Mouse (Mus musculus) ES-Bruce4 (cell line): ENCODE measurements around the gene Ust. TPM values are rescaled to one million over a fixed set of nuclear protein-coding genes. Genes with fewer than 3 reads are reported as not detected.

ENCODE experiments used
- H3K27ac ChIP-seq: 2 replicates; pipeline ENCODE4 v1.5.1; 2012; ENCODE audit warnings: low read length, inconsistent platforms; ENCODE audit not compliant: insufficient read depth
- H3K27me3 ChIP-seq: 2 replicates; pipeline ENCODE4 v1.6.1; 2012; ENCODE audit warnings: mild to moderate bottlenecking, low read length, inconsistent platforms; ENCODE audit not compliant: control insufficient read depth, poor library complexity, insufficient read depth, severe bottlenecking
- H3K36me3 ChIP-seq: 2 replicates; pipeline ENCODE4 v1.6.1; 2012; ENCODE audit warnings: inconsistent platforms, mild to moderate bottlenecking, low read length, moderate library complexity; ENCODE audit not compliant: control insufficient read depth, poor library complexity, insufficient read depth, severe bottlenecking
- H3K4me1 ChIP-seq: one replicate; pipeline ENCODE4 v1.8.1; 2011; ENCODE audit warnings: low read length; ENCODE audit not compliant: control insufficient read depth, insufficient read depth
- H3K4me3 ChIP-seq: 2 replicates; pipeline ENCODE4 v1.5.1; 2011; ENCODE audit warnings: low read depth, mild to moderate bottlenecking, low read length
- H3K9ac ChIP-seq: 2 replicates; pipeline ENCODE4 v1.6.1; 2012; ENCODE audit warnings: low read depth, mild to moderate bottlenecking, inconsistent platforms; ENCODE audit not compliant: poor library complexity, severe bottlenecking
- H3K9me3 ChIP-seq: replicated peaks from 2 replicates; pipeline ENCODE4 v1.6.1; 2012; ENCODE audit warnings: mild to moderate bottlenecking, low read length, inconsistent platforms; ENCODE audit not compliant: control insufficient read depth, poor library complexity, insufficient read depth, severe bottlenecking
- CTCF ChIP-seq: IDR thresholded peaks from one replicate; pipeline ENCODE4 v1.8.1; 2011; ENCODE audit warnings: low read depth, low read length
- EP300 ChIP-seq: IDR thresholded peaks from 2 replicates; pipeline ENCODE4 v1.6.1; 2011; ENCODE audit warnings: low read depth, low read length; ENCODE audit not compliant: insufficient read depth
- POLR2A ChIP-seq: IDR thresholded peaks from one replicate; pipeline ENCODE4 v1.8.1; 2011; ENCODE audit warnings: low read length; ENCODE audit not compliant: insufficient read depth
- polyA plus RNA-seq: library from polyadenylated mRNA; stranded (reverse); fragments of >200 nt; gene quantifications from 2 replicates; pipeline ENCODE4 v1.2.4, GENCODE M21; 2011; ENCODE audit warnings: low read depth; ENCODE audit not compliant: missing spikeins, insufficient read depth, insufficient read length

The Ust gene
- polyA plus RNA-seq, 1 experiment = 0.99 TPM

GRCm38 (mm10) chr10:8203681-8204080, 314.9 kb downstream of the Ust start:
- H3K27ac ChIP-seq = no peak overlapping the region
- no peak overlapping the region for H3K9ac ChIP-seq
- H3K27me3 ChIP-seq = no peaks in the 10 kb centered on the region
- TF ChIP-seq CTCF = no peak
- TF ChIP-seq EP300 = no peak
- TF ChIP-seq POLR2A = no peak
- no peaks in the 10 kb centered on the region for H3K36me3 ChIP-seq
- H3K9me3 ChIP-seq = no peaks in the 10 kb centered on the region
- H3K4me3 ChIP-seq = no peak overlapping the region
- no peaks in the 10 kb centered on the region for H3K4me1 ChIP-seq

- H3K4me1 ChIP-seq = no peaks in the 10 kb centered on the region
- TF ChIP-seq EP300 = no peak
- TF ChIP-seq CTCF = no peak
- no peak for TF ChIP-seq POLR2A
Measured at GRCm38 (mm10) chr10:8199816-8200215, 318.8 kb downstream of the Ust start.

GRCm38 (mm10) chr10:8199026-8199756, 319.4 kb downstream of the Ust start:
- H3K27me3 ChIP-seq = no peaks in the 10 kb centered on the region
- no peak overlapping the region for H3K9ac ChIP-seq
- H3K36me3 ChIP-seq = no peaks in the 10 kb centered on the region
- no peak overlapping the region for H3K27ac ChIP-seq
- no peaks in the 10 kb centered on the region for H3K9me3 ChIP-seq
- H3K4me3 ChIP-seq = no peak overlapping the region
- H3K4me1 ChIP-seq = no peaks in the 10 kb centered on the region
- TF ChIP-seq CTCF (no peak), EP300 (no peak), POLR2A (no peak)

More at GRCm38 (mm10) chr10:8199816-8200215, 318.8 kb downstream of the Ust start:
- Histone ChIP-seq H3K9me3 (no peaks in the 10 kb centered on the region), H3K4me3 (no peak overlapping the region), H3K27me3 (no peaks in the 10 kb centered on the region), H3K9ac (no peak overlapping the region), H3K27ac (no peak overlapping the region), H3K36me3 (no peaks in the 10 kb centered on the region)

- Histone ChIP-seq H3K27ac (no peak overlapping the region), H3K4me3 (no peak overlapping the region), H3K9ac (no peak overlapping the region), H3K27me3 (no peaks in the 10 kb centered on the region), H3K9me3 (no peaks in the 10 kb centered on the region), H3K36me3 (no peaks in the 10 kb centered on the region), H3K4me1 (no peaks in the 10 kb centered on the region)
- TF ChIP-seq POLR2A = no peak
- TF ChIP-seq EP300 = no peak
- TF ChIP-seq CTCF = no peak
Measured at GRCm38 (mm10) chr10:8197661-8198060, 321.0 kb downstream of the Ust start.

GRCm38 (mm10) chr10:8196300-8196699, 322.3 kb downstream of the Ust start:
- H3K36me3 ChIP-seq = no peaks in the 10 kb centered on the region
- no peak overlapping the region for H3K9ac ChIP-seq
- no peak overlapping the region for H3K4me3 ChIP-seq
- no peaks in the 10 kb centered on the region for H3K9me3 ChIP-seq
- no peak overlapping the region for H3K27ac ChIP-seq
- no peak for TF ChIP-seq POLR2A
- TF ChIP-seq CTCF = peak; percentile 66
- no peak for TF ChIP-seq EP300
- no peaks in the 10 kb centered on the region for H3K4me1 ChIP-seq
- H3K27me3 ChIP-seq = no peaks in the 10 kb centered on the region

- Histone ChIP-seq H3K4me1 (no peaks in the 10 kb centered on the region), H3K9me3 (no peaks in the 10 kb centered on the region), H3K36me3 (no peaks in the 10 kb centered on the region), H3K4me3 (no peak overlapping the region), H3K27me3 (no peaks in the 10 kb centered on the region), H3K9ac (no peak overlapping the region), H3K27ac (no peak overlapping the region)
- TF ChIP-seq EP300 (no peak), POLR2A (no peak), CTCF (no peak)
Measured at GRCm38 (mm10) chr10:8195730-8196129, 322.9 kb downstream of the Ust start.
